Comparison of ENCODE assay signal across 29 mouse cellular contexts in genomic region chr12:44345251-44345650, GRCm38 (mm10). TPM values are rescaled to one million over a fixed set of nuclear protein-coding genes. Genes with fewer than 3 reads are reported as not detected.
DNase-seq lines count a peak whose midpoint lies in the region; ATAC-seq and TF ChIP-seq lines count a peak whose summit lies in the region.
"Had no signal": no experiment of that assay in that cellular context is flagged by ENCODE, and none has a peak within 500 bp of the region (broad histone marks: within the 10 kb centered on the region; RNA-seq: fewer than 3 reads in every experiment).

No protein-coding gene starts in this region.

- no peak overlapping the region for H3K9ac ChIP-seq in forebrain, embryonic 14.5 days (ENCODE audit: low read length)
- no peak overlapping the region for H3K9ac ChIP-seq in forebrain, embryonic 12.5 days
- H3K9ac ChIP-seq in neural tube, embryonic 15.5 days (replicated peaks), result no peak overlapping the region
- H3K9ac ChIP-seq: embryonic facial prominence, embryonic 12.5 days; hindbrain, embryonic 13.5 days; limb, embryonic 12.5 days; liver, embryonic 15.5 days; lung, embryonic 14.5 days; neural tube, embryonic 12.5 days had no signal

- no peak overlapping the region for H3K27ac ChIP-seq in forebrain, embryonic 14.5 days (ENCODE audit: low read depth, low read length)
- H3K27ac ChIP-seq in forebrain, embryonic 12.5 days, result no peak overlapping the region
- peak overlapping the region; percentile 29; the same call in 1 of the 2 replicates for H3K27ac ChIP-seq in neural tube, embryonic 15.5 days (replicated peaks)
- H3K27ac ChIP-seq in olfactory bulb, adult 2 months (ENCODE audit: insufficient read depth, low read depth, low read length), result peak overlapping the region; percentile 21; the same call in 1 of the 2 replicates
- H3K27ac ChIP-seq: embryonic facial prominence, embryonic 12.5 days; heart, embryonic 10.5 days; hindbrain, embryonic 13.5 days; limb, embryonic 12.5 days; liver, embryonic 15.5 days; neural tube, embryonic 12.5 days; stomach, postnatal 0 days had no signal

- no peak for TF ChIP-seq POLR2A in olfactory bulb, adult 2 months (IDR thresholded peaks at IDR 0.05; ENCODE audit: insufficient read depth, low read depth, low read length)

- H3K4me2 ChIP-seq in forebrain, embryonic 14.5 days (ENCODE audit: low read length), result no peak overlapping the region
- no peak overlapping the region for H3K4me2 ChIP-seq in forebrain, embryonic 12.5 days
- H3K4me2 ChIP-seq in neural tube, embryonic 15.5 days, result no peak overlapping the region
- H3K4me2 ChIP-seq: embryonic facial prominence, embryonic 12.5 days; hindbrain, embryonic 13.5 days; limb, embryonic 12.5 days; liver, embryonic 15.5 days; lung, embryonic 14.5 days; neural tube, embryonic 12.5 days had no signal

- no peak overlapping the region for H3K4me3 ChIP-seq in forebrain, embryonic 14.5 days (ENCODE audit: low read depth, low read length)
- no peak overlapping the region for H3K4me3 ChIP-seq in forebrain, embryonic 12.5 days (replicated peaks)
- no peak overlapping the region for H3K4me3 ChIP-seq in neural tube, embryonic 15.5 days (replicated peaks)
- H3K4me3 ChIP-seq in olfactory bulb, adult 2 months (ENCODE audit: insufficient read depth, low read depth, low read length), result no peak overlapping the region
- H3K4me3 ChIP-seq: embryonic facial prominence, embryonic 12.5 days; heart, embryonic 10.5 days; hindbrain, embryonic 13.5 days; limb, embryonic 12.5 days; liver, embryonic 15.5 days; neural tube, embryonic 12.5 days had no signal

- no peaks in the 10 kb centered on the region for H3K36me3 ChIP-seq in forebrain, embryonic 14.5 days (ENCODE audit: control insufficient read depth, insufficient read depth, low read length)
- H3K36me3 ChIP-seq in forebrain, embryonic 12.5 days (replicated peaks), result no peaks in the 10 kb centered on the region
- no peaks in the 10 kb centered on the region for H3K36me3 ChIP-seq in neural tube, embryonic 15.5 days
- H3K36me3 ChIP-seq: embryonic facial prominence, embryonic 12.5 days; heart, embryonic 10.5 days; hindbrain, embryonic 13.5 days; limb, embryonic 12.5 days; liver, embryonic 15.5 days; neural tube, embryonic 12.5 days had no signal

- WGBS in forebrain, embryonic 14.5 days, result 8% methylated on average over 5 of the region's 5 CpGs
- 23% methylated on average over 5 of the region's 5 CpGs for WGBS in forebrain, embryonic 12.5 days
- 29% methylated on average over 5 of the region's 5 CpGs for WGBS in neural tube, embryonic 15.5 days
- WGBS in olfactory bulb, adult 2 months, result 24% methylated on average over 5 of the region's 5 CpGs

- peaks cover 33% of the 10 kb centered on the region for H3K4me1 ChIP-seq in forebrain, embryonic 14.5 days (ENCODE audit: control insufficient read depth, insufficient read depth, low read length)
- H3K4me1 ChIP-seq in forebrain, embryonic 12.5 days, result peaks cover 35% of the 10 kb centered on the region
- H3K4me1 ChIP-seq in neural tube, embryonic 15.5 days, result peaks cover 16% of the 10 kb centered on the region; the same call in 1 of the 2 replicates
- peaks cover 3% of the 10 kb centered on the region for H3K4me1 ChIP-seq in olfactory bulb, adult 2 months (ENCODE audit: control insufficient read depth, insufficient read depth, low read length)
- H3K4me1 ChIP-seq: embryonic facial prominence, embryonic 12.5 days; heart, embryonic 10.5 days; limb, embryonic 12.5 days; liver, embryonic 15.5 days had no signal

- ATAC-seq in forebrain, embryonic 14.5 days, result no peak
- no peak for ATAC-seq in forebrain, embryonic 12.5 days (ENCODE audit: low FRiP score)
- no peak for ATAC-seq in neural tube, embryonic 15.5 days (ENCODE audit: low FRiP score)
- ATAC-seq: activated CD4-positive, CD25-positive, alpha-beta regulatory T cell, adult 4 months; intestine, postnatal 0 days; midbrain, embryonic 16.5 days had no signal

- no peaks in the 10 kb centered on the region for H3K27me3 ChIP-seq in forebrain, embryonic 14.5 days (replicated peaks; ENCODE audit: control insufficient read depth, insufficient read depth, low read length)
- H3K27me3 ChIP-seq in forebrain, embryonic 12.5 days, result no peaks in the 10 kb centered on the region
- no peaks in the 10 kb centered on the region for H3K27me3 ChIP-seq in neural tube, embryonic 15.5 days (replicated peaks)
- H3K27me3 ChIP-seq: embryonic facial prominence, embryonic 12.5 days; hindbrain, embryonic 13.5 days; limb, embryonic 12.5 days; liver, embryonic 15.5 days; neural tube, embryonic 12.5 days had no signal

- no peaks in the 10 kb centered on the region for H3K9me3 ChIP-seq in forebrain, embryonic 14.5 days (replicated peaks; ENCODE audit: control insufficient read depth, low read length)
- H3K9me3 ChIP-seq in forebrain, embryonic 12.5 days, result no peaks in the 10 kb centered on the region
- no peaks in the 10 kb centered on the region for H3K9me3 ChIP-seq in neural tube, embryonic 15.5 days (replicated peaks)
- H3K9me3 ChIP-seq: embryonic facial prominence, embryonic 12.5 days; heart, embryonic 10.5 days; hindbrain, embryonic 13.5 days; limb, embryonic 12.5 days; liver, embryonic 15.5 days; neural tube, embryonic 12.5 days had no signal

- peak; percentile 40 for DNase-seq in forebrain, embryonic 14.5 days (ENCODE audit: low spot score)
- no peak for DNase-seq in neural tube, embryonic 10.5 days (ENCODE audit: extremely low spot score, low spot score)
- no peak for DNase-seq in spleen, adult 12 weeks (ENCODE audit: low spot score)
- DNase-seq: adrenal gland, adult 2 months; adrenal gland, postnatal 36 days; B cell, adult 2 months; cerebellum, adult 2 months; cerebellum, postnatal 14 days; heart, postnatal 36 days; kidney, adult 9 months; kidney, postnatal 10 days; layer of hippocampus, adult 9-11 months; lung, embryonic 14.5 days; lung, postnatal 14 days; thymus, postnatal 4 days had no signal

- TF ChIP-seq CTCF in olfactory bulb, adult 2 months (IDR thresholded peaks at IDR 0.05; ENCODE audit: insufficient read depth, low read depth, low read length), result no peak

RNA-seq across cellular contexts. Expression of gene Nrcam, which starts 16.6 kb away (rescaled TPM):
- polyA plus RNA-seq in forebrain, embryonic 14.5 days (2014; fragmentation: Nextera tagmentation; extraction: Ambion mirVana), result 87.6 and 113 TPM in 2 replicates
- polyA plus RNA-seq in forebrain, embryonic 12.5 days (2016; fragmentation: Nextera tagmentation; extraction: Ambion mirVana), result 90.1 and 92.3 TPM in 2 replicates
- 91.5 and 102 TPM in 2 replicates for polyA plus RNA-seq in neural tube, embryonic 15.5 days (2015; fragmentation: Nextera tagmentation; extraction: Ambion mirVana)
- polyA plus RNA-seq in olfactory bulb, adult 2 months (2012; ENCODE audit: insufficient read depth, insufficient read length, low replicate concordance, missing spikeins), result 445 and 867 TPM in 2 replicates
- polyA plus RNA-seq: liver, adult 2 months had no signal

Comparison
In these comparisons a context has a peak if more than half of its experiments do, and no peak if none do; other contexts are left out.
1. H3K27ac ChIP-seq: peak in neural tube, embryonic 15.5 days (single experiment) and olfactory bulb, adult 2 months (single experiment); none in forebrain, embryonic 14.5 days (single experiment) and forebrain, embryonic 12.5 days (single experiment).